Mouse (Mus musculus) heart, postnatal 14 days (tissue): Measurements from ENCODE around the gene Fhl2. TPM values are rescaled to one million over a fixed set of nuclear protein-coding genes. Genes with fewer than 3 reads are reported as not detected.
"Not testable (repeated sequence)": the region's sequence is repeated elsewhere in the genome, so short reads cannot be mapped to it uniquely, and the experiment has no call there.

Experiments used
- DNase-seq, 2 experiments: peaks; one replicate each; pipeline ENCODE4 v3.0.0; 2021 to 2022
- intact Hi-C: fragments of 180-260 bp; cut with DNase I; formaldehyde crosslinking; loops from one replicate; pipeline ENCODE4 v1.15.1; 2025
- total RNA-seq, 2 experiments: library from RNA; stranded (reverse); gene quantifications; 2 replicates each; pipeline ENCODE4 v1.2.3; 2021

Fhl2 gene
- total RNA-seq, 2 experiments from 2014 or later: 1,735 to 2,031 TPM

GRCm38 (mm10) chr1:43162394-43162793, 34.4 kb downstream of the Fhl2 start:
- intact Hi-C loops: no loop called here
- no peak for DNase-seq

- intact Hi-C loops: no loop called here
- DNase-seq: no peak
Observed at GRCm38 (mm10) chr1:43159429-43159828, 37.4 kb downstream of the Fhl2 start.

- intact Hi-C loops: no loop called here
- no peak for DNase-seq
Observed at GRCm38 (mm10) chr1:43157907-43158306, 38.9 kb downstream of the Fhl2 start.

GRCm38 (mm10) chr1:43154491-43154890, 42.3 kb downstream of the Fhl2 start:
- intact Hi-C loops: no loop called here
- DNase-seq: no peak

GRCm38 (mm10) chr1:43153538-43153937, 43.2 kb downstream of the Fhl2 start:
- no peak for DNase-seq

GRCm38 (mm10) chr1:43152626-43153025, 44.2 kb downstream of the Fhl2 start:
- DNase-seq: no peak
- intact Hi-C loops: no loop called here

More at GRCm38 (mm10) chr1:43153538-43153937, 43.2 kb downstream of the Fhl2 start:
- intact Hi-C loops: no loop called here

GRCm38 (mm10) chr1:43150225-43150624, 46.6 kb downstream of the Fhl2 start:
- intact Hi-C loops: no loop called here
- no peak for DNase-seq

GRCm38 (mm10) chr1:43147474-43147873, 49.3 kb downstream of the Fhl2 start:
- intact Hi-C loops: no loop called here
- DNase-seq: no peak

- no peak for DNase-seq
- intact Hi-C loops: no loop called here
Observed at GRCm38 (mm10) chr1:43145388-43145787, 51.4 kb downstream of the Fhl2 start.

- no peak for DNase-seq
- intact Hi-C loops: no loop called here
Observed at GRCm38 (mm10) chr1:43144338-43144906, 52.4 kb downstream of the Fhl2 start.

GRCm38 (mm10) chr1:43143791-43144190, 53.0 kb downstream of the Fhl2 start:
- intact Hi-C loops: no loop called here
- DNase-seq: no peak

- intact Hi-C loops: no loop called here
- no peak for DNase-seq
Observed at GRCm38 (mm10) chr1:43143284-43143683, 53.5 kb downstream of the Fhl2 start.

- intact Hi-C loops: no loop called here
Observed at GRCm38 (mm10) chr1:43142849-43143248, 53.9 kb downstream of the Fhl2 start.

GRCm38 (mm10) chr1:43141555-43141961, 55.2 kb downstream of the Fhl2 start:
- intact Hi-C loops: no loop called here
- peak in 1 of 2 experiments; percentile 49 for DNase-seq

More at GRCm38 (mm10) chr1:43142849-43143248, 53.9 kb downstream of the Fhl2 start:
- no peak for DNase-seq

- intact Hi-C loops: loop anchor here (1.0 kb wide), 2 partner anchors 125 to 599 kb away; no protein-coding TSS in a partner anchor
- peak; percentile 82 to 91 for DNase-seq
Observed at GRCm38 (mm10) chr1:43139587-43140266, 57.1 kb downstream of the Fhl2 start.

GRCm38 (mm10) chr1:43138268-43138812, 58.4 kb downstream of the Fhl2 start:
- DNase-seq: no peak
- intact Hi-C loops: no loop called here

GRCm38 (mm10) chr1:43137334-43137733, 59.5 kb downstream of the Fhl2 start:
- intact Hi-C loops: no loop called here
- DNase-seq: no peak

- DNase-seq, intact Hi-C loops: not testable (repeated sequence)
Observed at GRCm38 (mm10) chr1:43136488-43137029, 60.2 kb downstream of the Fhl2 start.

GRCm38 (mm10) chr1:43131591-43131990, 65.2 kb downstream of the Fhl2 start:
- intact Hi-C loops: no loop called here
- DNase-seq: no peak

GRCm38 (mm10) chr1:43130219-43130981, 66.4 kb downstream of the Fhl2 start:
- no peak for DNase-seq
- intact Hi-C loops: no loop called here
